Mouse (Mus musculus) bone marrow, adult 2 months (tissue): ENCODE results near the gene Arhgap15. TPM values are rescaled to one million over a fixed set of nuclear protein-coding genes. Genes with fewer than 3 reads are reported as not detected.
"Not testable (repeated sequence)": the region's sequence is repeated elsewhere in the genome, so short reads cannot be mapped to it uniquely, and the experiment has no call there.

ENCODE experiments used
- H3K27ac ChIP-seq: fragments of 200-500 bp; 2 replicates; pipeline ENCODE4 v1.5.1; 2012; ENCODE audit warnings: low read depth, mild to moderate bottlenecking, control low read depth, inconsistent platforms, low read length; ENCODE audit not compliant: control insufficient read depth, poor library complexity, insufficient read depth
- H3K4me1 ChIP-seq: fragments of 200-500 bp; 2 replicates; pipeline ENCODE4 v1.6.1; 2011; ENCODE audit warnings: low read length; ENCODE audit not compliant: control insufficient read depth, insufficient read depth
- H3K4me3 ChIP-seq: fragments of 200-500 bp; replicated peaks from 2 replicates; pipeline ENCODE3; 2011; ENCODE audit warnings: mild to moderate bottlenecking, low read depth, low read length, control low read depth; ENCODE audit not compliant: control insufficient read depth
- CTCF ChIP-seq: fragments of 200-500 bp; IDR thresholded peaks from 2 replicates; pipeline ENCODE4 v1.5.1; 2011; ENCODE audit warnings: low read length, control low read depth; ENCODE audit not compliant: control insufficient read depth, insufficient read depth
- POLR2A ChIP-seq: fragments of 200-500 bp; IDR thresholded peaks from 2 replicates; pipeline ENCODE4 v1.6.1; 2011; ENCODE audit warnings: low read depth, mild to moderate bottlenecking, control low read depth, low read length, borderline replicate concordance; ENCODE audit not compliant: control insufficient read depth
- WGBS: fragments of 180-500 bp; shearing (Covaris S2); methylation state at CpG from one replicate; pipeline ENCODE4 v1.1.7; 2018; 5-methylcytosine and 5-hydroxymethylcytosine counted together
- polyA plus RNA-seq: library from polyadenylated mRNA; stranded (reverse); fragments of >200 nt; gene quantifications from 2 replicates; pipeline ENCODE4 v1.2.4, GENCODE M21; 2011; ENCODE audit warnings: low replicate concordance; ENCODE audit not compliant: missing spikeins, insufficient read depth, insufficient read length

The Arhgap15 gene
- 7.3 and 14.5 TPM in 2 replicates for polyA plus RNA-seq

DNA sequence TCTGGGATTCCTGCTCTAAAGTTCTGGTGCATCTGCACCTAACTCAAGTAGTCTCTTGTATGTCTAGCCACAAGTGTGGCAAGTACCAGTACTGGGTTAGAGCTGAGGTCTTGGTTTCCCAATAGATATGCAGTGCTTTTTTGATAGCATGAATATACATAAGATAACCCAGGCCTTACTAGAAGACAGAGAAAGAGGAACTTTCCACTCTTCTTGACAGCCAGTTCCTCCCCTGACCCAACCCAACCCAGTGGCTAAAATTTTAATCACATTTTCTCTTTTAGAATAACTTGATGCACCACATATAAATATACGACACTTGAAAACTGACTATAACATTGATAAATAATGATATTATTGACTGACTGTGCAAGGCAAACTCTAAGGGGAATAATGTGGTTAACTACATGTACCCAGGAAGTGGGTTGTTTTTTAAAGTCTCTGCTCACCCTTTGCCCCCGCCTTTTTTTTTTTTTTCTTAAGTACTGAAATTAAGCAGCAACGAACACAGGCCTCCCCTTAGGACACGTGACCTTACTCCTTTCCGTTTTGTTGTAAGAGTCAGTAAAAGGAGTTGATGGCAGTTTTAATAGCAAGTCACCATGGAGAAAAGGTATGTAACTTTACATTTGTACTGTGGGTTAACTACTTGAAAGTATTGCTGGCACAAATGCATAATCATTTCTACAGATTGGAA lies at the start of gene Arhgap15:
Gene Arhgap15 (plus strand): TSS at position 538 of the 697 bp plus-strand sequence.
- H3K4me3 ChIP-seq = peak within 1 kb of the TSS; percentile 70
- peak within 1 kb of the TSS; percentile 81; the same call in 1 of the 2 replicates for H3K27ac ChIP-seq
- 1% methylated on average over 5 of the region's 5 CpGs for WGBS
- no peak for TF ChIP-seq POLR2A
- TF ChIP-seq CTCF = no peak
- H3K4me1 ChIP-seq = peaks cover 5% of the 10 kb centered on the region

DNA sequence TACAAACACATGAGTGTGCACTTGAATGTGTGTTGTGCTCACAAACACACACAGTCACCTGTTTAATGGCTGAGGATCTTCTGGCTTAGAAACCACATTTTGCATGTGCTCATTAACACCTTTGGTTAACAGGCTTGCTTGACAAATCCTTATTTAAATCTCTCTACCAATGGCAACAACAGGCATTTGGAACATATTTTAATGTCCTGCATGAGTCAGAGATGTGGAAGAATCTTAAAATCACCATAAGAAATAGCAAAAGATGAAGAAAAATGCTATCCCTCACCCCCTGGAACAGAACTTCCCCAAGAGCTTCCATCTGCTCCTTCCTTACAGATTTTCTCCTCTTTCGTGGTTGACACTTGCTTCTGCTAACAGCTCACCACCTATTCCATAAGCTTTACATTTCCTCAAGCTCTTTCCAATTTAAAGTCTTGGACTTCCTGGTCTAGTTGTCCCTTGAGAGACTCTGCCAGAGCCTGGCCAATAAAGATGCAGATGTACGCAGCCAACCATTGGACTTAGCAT lies 35.9 kb upstream of the Arhgap15 start:
- no peak overlapping the region for H3K4me3 ChIP-seq
- WGBS = 78% methylated on average over 2 of the region's 2 CpGs
- H3K27ac ChIP-seq = no peak overlapping the region
- TF ChIP-seq POLR2A (no peak), CTCF (no peak)
- no peaks in the 10 kb centered on the region for H3K4me1 ChIP-seq

- no peaks in the 10 kb centered on the region for H3K4me1 ChIP-seq
- no peak overlapping the region for H3K4me3 ChIP-seq
- TF ChIP-seq POLR2A (no peak), CTCF (peak; percentile 43; the same call in 1 of the 2 replicates)
- 19% methylated on average over 14 of the region's 14 CpGs for whole genome bisulfite sequencing
- no peak overlapping the region for H3K27ac ChIP-seq
These were observed 26.0 kb upstream of the Arhgap15 start for GRCm38 (mm10) chr2:43722446-43723103.

- 70% methylated on average over 7 of the region's 7 CpGs for WGBS
- Histone ChIP-seq H3K4me1 (no peaks in the 10 kb centered on the region), H3K27ac (no peak overlapping the region), H3K4me3 (no peak overlapping the region)
- TF ChIP-seq CTCF = no peak
These were observed 25.5 kb upstream of the Arhgap15 start for GRCm38 (mm10) chr2:43723104-43723541.

DNA sequence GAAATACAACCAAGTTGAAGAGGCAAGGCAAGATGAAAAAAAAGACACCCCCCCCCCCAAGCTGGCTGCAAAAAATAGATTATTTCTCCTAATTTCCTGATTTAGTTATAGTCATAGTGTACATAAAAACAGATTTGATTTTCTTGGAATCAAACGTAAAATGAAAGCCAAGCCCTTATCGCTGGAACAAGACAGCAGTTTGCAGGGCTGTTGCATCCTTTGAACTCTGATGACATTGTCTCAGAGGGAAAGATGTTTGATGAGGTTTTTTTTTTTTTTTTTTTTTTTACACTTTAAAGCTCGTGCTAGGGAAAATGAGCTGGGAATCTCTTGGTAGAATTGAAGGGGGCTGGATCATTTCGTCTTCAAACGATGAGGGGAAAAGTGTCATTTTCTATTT lies 21.4 kb upstream of the Arhgap15 start:
- no peaks in the 10 kb centered on the region for H3K4me1 ChIP-seq
- TF ChIP-seq CTCF (no peak), POLR2A (no peak)
- H3K4me3 ChIP-seq = peak overlapping the region; percentile 59
- WGBS = 31% methylated on average over 5 of the region's 5 CpGs
- H3K27ac ChIP-seq = no peak overlapping the region; the same call in 1 of the 2 replicates

- WGBS = 1% methylated on average over 8 of the region's 8 CpGs
- Histone ChIP-seq H3K4me1 (no peaks in the 10 kb centered on the region), H3K4me3 (peak overlapping the region; percentile 59), H3K27ac (peak overlapping the region; percentile 81; the same call in 1 of the 2 replicates)
- TF ChIP-seq POLR2A (no peak), CTCF (no peak)
These were observed 20.9 kb upstream of the Arhgap15 start for GRCm38 (mm10) chr2:43727693-43728092.

- TF ChIP-seq CTCF (no peak), POLR2A (no peak)
- 89% methylated on average over 3 of the region's 3 CpGs for WGBS
- Histone ChIP-seq H3K4me3 (no peak overlapping the region), H3K27ac (no peak overlapping the region), H3K4me1 (no peaks in the 10 kb centered on the region)
These were observed 19.8 kb upstream of the Arhgap15 start for GRCm38 (mm10) chr2:43728831-43729230.

DNA sequence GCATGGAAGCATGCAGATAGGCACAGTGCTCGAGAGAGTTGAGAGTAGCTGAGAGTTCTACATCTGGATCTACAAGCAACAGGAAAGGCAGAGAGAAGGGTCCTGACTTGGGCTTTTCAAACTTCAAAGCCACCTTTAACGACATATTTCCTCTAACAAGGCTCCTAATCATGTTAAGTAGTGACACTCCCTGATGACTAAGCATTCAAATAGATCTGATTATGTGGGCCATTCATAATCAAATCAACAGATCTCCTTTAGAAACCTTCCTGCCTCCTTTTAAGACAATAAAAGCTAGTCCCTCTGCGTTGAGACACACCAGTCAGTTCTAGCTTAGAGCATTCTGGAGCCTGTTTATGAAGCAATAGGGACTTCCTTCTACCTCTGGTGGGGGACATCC lies 16.2 kb upstream of the Arhgap15 start:
- 18% methylated on average over 3 of the region's 3 CpGs for WGBS
- Histone ChIP-seq H3K4me1 (no peaks in the 10 kb centered on the region), H3K27ac (no peak overlapping the region), H3K4me3 (no peak overlapping the region)
- TF ChIP-seq CTCF (no peak), POLR2A (no peak)

GRCm38 (mm10) chr2:43735071-43735470 lies 13.6 kb upstream of the Arhgap15 start:
- not testable (repeated sequence) for H3K4me3 ChIP-seq, H3K27ac ChIP-seq, H3K4me1 ChIP-seq
- 81% methylated on average over 4 of the region's 4 CpGs for WGBS
